Mouse (Mus musculus) spleen, adult 2 months (tissue): ENCODE data around the gene Ccdc54. TPM values are rescaled to one million over a fixed set of nuclear protein-coding genes. Genes with fewer than 3 reads are reported as not detected.

ENCODE experiments used
- DNase-seq, 2 experiments: peaks; one replicate each; pipeline versions ENCODE4 v3.0.0 to v3.0.0-alpha.2; 2012 to 2021; ENCODE audit warnings: low spot score in 2 of 2, low read depth in 1 of 2
- H3K27ac ChIP-seq: fragments of 200-500 bp; 2 replicates; pipeline ENCODE4 v1.5.1; 2012; ENCODE audit warnings: low read length, inconsistent platforms; ENCODE audit not compliant: insufficient read depth
- H3K27me3 ChIP-seq: fragments of 200-500 bp; 2 replicates; pipeline ENCODE4 v1.6.1; 2012; ENCODE audit warnings: mild to moderate bottlenecking, moderate library complexity, low read length, inconsistent platforms; ENCODE audit not compliant: control insufficient read depth, insufficient read depth
- H3K36me3 ChIP-seq: fragments of 200-500 bp; 2 replicates; pipeline ENCODE4 v1.6.1; 2012; ENCODE audit warnings: mild to moderate bottlenecking, low read length, inconsistent platforms; ENCODE audit not compliant: control insufficient read depth, insufficient read depth
- H3K4me1 ChIP-seq: fragments of 200-500 bp; 2 replicates; pipeline ENCODE4 v1.6.1; 2011; ENCODE audit warnings: inconsistent platforms; ENCODE audit not compliant: control insufficient read depth, insufficient read depth, insufficient read length
- H3K4me3 ChIP-seq: fragments of 200-500 bp; 2 replicates; pipeline ENCODE4 v1.5.1; 2011; ENCODE audit warnings: mild to moderate bottlenecking, inconsistent platforms; ENCODE audit not compliant: insufficient read depth, insufficient read length; ENCODE audit errors: extremely low read depth
- CTCF ChIP-seq: fragments of 200-500 bp; IDR thresholded peaks from 2 replicates; pipeline ENCODE4 v1.5.1; 2011; ENCODE audit warnings: mild to moderate bottlenecking, inconsistent platforms; ENCODE audit not compliant: insufficient read depth, insufficient read length, insufficient replicate concordance; ENCODE audit errors: extremely low read depth
- POLR2A ChIP-seq: fragments of 200-500 bp; IDR thresholded peaks from 2 replicates; pipeline ENCODE4 v1.6.1; 2011; ENCODE audit warnings: low read depth, low read length, inconsistent platforms
- WGBS: fragments of 180-500 bp; shearing (Covaris S2); methylation state at CpG from one replicate; pipeline ENCODE4 v1.1.7; 2018; 5-methylcytosine and 5-hydroxymethylcytosine counted together
- polyA plus RNA-seq: library from polyadenylated mRNA; depleted of rRNA; stranded (reverse); fragments of >200 nt; gene quantifications from 2 replicates; pipeline ENCODE4 v1.2.3, GENCODE M21; 2012; rRNA removed

The Ccdc54 gene
- polyA plus RNA-seq: not detected in 2 replicates

- Histone ChIP-seq H3K27ac (no peak within 1 kb of the TSS), H3K36me3 (no peaks in the 10 kb centered on the region), H3K4me1 (peaks cover 3% of the 10 kb centered on the region; the same call in 1 of the 2 replicates), H3K4me3 (no peak within 1 kb of the TSS), H3K27me3 (no peaks in the 10 kb centered on the region)
- no peak for TF ChIP-seq POLR2A
- no peak for TF ChIP-seq CTCF
- no peak for DNase-seq
Measured at GRCm38 (mm10) chr16:50591054-50591453, at the start of gene Ccdc54. Gene Ccdc54 (minus strand): TSS chr16:50591154.

DNA sequence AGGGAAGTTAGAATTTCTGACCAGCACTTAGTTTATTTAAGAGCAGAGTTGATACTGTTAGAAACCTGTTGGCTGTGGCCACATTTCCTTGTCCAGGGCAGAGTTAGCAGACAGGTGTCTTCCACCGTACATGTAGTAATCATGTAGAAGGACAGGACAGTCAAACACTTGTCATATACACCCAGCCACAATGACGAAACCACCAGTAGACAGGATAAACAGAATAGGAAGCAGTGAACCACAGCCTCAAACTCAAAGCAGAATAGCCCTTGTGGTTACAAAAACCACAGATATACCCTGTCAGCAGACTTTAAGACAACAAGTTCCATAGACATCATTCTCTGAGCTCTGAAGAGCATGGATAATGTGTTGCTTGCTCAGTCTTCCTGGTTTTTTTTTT is 41.6 kb upstream of the Ccdc54 start:
- WGBS: 16% methylated on average over 2 of the region's 2 CpGs
- DNase-seq: peak in 1 of 2 experiments; percentile 4
- no peak overlapping the region for H3K27ac ChIP-seq

GRCm38 (mm10) chr16:50615569-50615968 is 24.6 kb upstream of the Ccdc54 start:
- Histone ChIP-seq H3K36me3 (no peaks in the 10 kb centered on the region), H3K27ac (no peak overlapping the region), H3K4me3 (no peak overlapping the region), H3K4me1 (no peaks in the 10 kb centered on the region), H3K27me3 (no peaks in the 10 kb centered on the region)
- WGBS: 89% methylated on average over 7 of the region's 7 CpGs
- TF ChIP-seq POLR2A (no peak), CTCF (no peak)
- no peak for DNase-seq

More for the DNA sequence above, 41.6 kb upstream of the Ccdc54 start:
- Histone ChIP-seq H3K4me1 (no peaks in the 10 kb centered on the region), H3K4me3 (no peak overlapping the region), H3K36me3 (no peaks in the 10 kb centered on the region), H3K27me3 (no peaks in the 10 kb centered on the region)
- no peak for TF ChIP-seq POLR2A
- no peak for TF ChIP-seq CTCF

DNA sequence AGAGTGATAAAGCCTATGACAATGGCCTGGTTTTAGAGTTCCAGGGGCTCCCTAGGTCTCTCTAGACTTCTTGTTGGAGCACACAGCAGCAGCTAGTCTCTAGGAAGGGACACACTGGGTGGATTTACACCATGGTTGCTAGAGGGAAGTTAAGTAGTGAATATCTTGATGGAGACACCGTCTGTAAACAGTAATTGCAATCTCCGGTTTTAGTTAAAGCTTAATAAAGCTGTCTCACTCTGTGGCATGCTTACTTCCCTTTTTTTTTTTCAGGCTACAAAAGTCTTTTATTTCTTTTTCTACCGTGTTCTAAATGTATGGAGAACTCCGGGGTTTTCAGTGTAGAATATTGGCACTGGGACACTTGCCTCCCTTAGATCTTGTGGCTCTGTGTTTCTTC is 22.0 kb upstream of the Ccdc54 start:
- no peak overlapping the region for H3K27ac ChIP-seq
- TF ChIP-seq CTCF: no peak
- no peak for TF ChIP-seq POLR2A
- 8% methylated on average over 4 of the region's 4 CpGs for WGBS
- no peaks in the 10 kb centered on the region for H3K36me3 ChIP-seq
- no peak overlapping the region for H3K4me3 ChIP-seq
- H3K27me3 ChIP-seq: no peaks in the 10 kb centered on the region
- no peak for DNase-seq
- H3K4me1 ChIP-seq: no peaks in the 10 kb centered on the region

DNA sequence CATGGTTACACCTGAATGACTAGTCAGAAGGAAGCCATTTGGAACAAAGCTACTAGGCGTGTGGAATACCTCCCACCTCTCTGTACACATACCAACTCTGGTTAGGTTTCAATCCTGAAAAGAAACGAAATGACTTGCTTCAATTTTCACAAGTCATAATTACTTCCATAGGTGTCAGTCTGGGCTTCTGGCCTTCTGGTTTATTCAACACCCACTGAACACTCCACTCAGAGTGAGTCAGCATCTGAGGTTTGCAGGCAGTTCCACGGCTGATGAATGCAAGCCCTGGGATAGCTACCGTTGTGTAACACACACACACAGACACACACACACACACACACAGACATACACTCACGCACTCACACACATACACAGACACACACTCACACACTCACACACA is 19.6 kb upstream of the Ccdc54 start:
- TF ChIP-seq CTCF (no peak), POLR2A (no peak)
- DNase-seq: no peak
- Histone ChIP-seq H3K27ac (no peak overlapping the region), H3K27me3 (no peaks in the 10 kb centered on the region), H3K36me3 (no peaks in the 10 kb centered on the region), H3K4me3 (no peak overlapping the region), H3K4me1 (no peaks in the 10 kb centered on the region)
- 49% methylated on average over 5 of the region's 5 CpGs for WGBS

DNA sequence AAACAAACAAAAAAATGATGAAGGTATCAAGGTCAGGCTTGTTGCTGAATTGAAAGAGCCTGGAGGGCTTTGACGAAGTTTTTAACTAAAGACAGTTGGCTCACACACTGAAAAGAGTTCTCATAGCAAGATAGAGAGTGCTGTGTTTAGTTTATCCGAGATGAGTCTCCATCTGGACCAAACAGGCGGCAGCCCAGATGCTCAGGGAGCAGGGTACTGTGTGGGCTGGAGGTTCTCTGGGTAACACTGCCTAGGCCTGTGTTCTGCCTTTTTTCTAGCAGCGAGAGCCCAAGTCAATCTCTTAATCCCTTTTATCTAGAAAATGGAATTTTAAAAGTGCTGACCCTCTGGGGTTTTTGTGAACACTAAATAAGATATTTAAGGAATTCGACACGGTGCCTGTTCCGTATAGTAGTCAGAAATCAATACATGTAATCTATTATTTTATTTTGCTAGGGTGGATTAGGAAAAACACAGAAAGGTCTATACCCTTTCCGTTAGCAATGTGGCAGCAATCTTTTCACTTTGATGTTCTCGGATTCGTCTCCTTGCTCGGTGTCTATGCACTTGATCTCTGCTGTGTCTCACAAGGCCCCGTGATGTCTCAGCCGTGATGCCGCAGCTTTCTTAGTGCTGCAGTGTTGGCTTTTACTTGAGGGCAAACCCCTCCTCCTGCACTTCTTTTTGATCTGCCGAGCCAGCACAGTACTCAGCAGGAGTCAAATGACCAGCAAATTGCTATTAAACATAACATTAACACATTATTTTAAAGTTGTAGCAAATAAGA is 17.0 kb upstream of the Ccdc54 start:
- H3K36me3 ChIP-seq: no peaks in the 10 kb centered on the region
- DNase-seq: no peak
- H3K27ac ChIP-seq: no peak overlapping the region
- no peak for TF ChIP-seq CTCF
- no peaks in the 10 kb centered on the region for H3K4me1 ChIP-seq
- H3K27me3 ChIP-seq: no peaks in the 10 kb centered on the region
- 94% methylated on average over 15 of the region's 15 CpGs for WGBS
- H3K4me3 ChIP-seq: no peak overlapping the region

DNA sequence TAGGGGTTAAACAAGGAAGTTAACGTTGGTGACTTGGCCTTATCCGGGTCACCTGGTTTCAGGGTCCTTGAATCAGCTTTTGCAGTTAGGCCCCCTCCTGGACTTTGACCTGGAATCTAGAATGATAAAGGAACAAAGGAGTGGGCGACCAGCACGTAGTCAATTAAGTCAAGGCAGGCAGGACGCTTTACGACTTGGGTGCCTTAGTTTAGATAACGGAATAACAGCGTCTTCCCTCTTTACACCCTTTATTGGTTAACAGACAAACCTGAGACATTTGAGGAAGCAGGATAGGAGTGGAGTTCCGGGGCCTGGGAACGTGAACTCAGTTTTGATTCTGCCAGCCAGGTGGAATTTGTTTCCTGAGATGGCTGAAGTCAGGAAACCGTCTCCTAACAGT is 13.9 kb upstream of the Ccdc54 start:
- DNase-seq: no peak
- Histone ChIP-seq H3K4me1 (no peaks in the 10 kb centered on the region), H3K4me3 (no peak overlapping the region), H3K27ac (no peak overlapping the region), H3K36me3 (no peaks in the 10 kb centered on the region), H3K27me3 (no peaks in the 10 kb centered on the region)
- WGBS: 85% methylated on average over 11 of the region's 11 CpGs
- TF ChIP-seq POLR2A (no peak), CTCF (no peak)
